Mouse (Mus musculus): ENCODE measurements around the gene Zkscan7.

DNA sequence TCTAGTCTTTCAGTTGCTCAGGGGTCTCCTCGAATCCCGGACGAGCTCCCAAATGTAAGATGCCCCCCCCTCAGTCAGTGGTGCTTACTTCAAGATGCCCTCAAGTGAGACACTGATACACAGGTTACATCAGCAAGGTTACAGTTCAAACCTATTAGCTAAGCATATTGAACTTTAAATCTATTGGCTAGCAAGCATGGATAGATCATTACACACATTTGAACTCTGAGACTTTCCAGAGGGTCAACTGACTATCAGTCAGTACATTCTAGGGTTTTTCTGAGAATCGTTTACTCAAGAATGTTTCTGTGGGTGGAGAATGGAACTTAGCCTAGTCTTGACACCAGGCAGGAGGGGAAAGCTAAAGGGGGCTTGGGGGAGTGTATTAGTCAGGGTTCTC lies 12.9 kb upstream of the Zkscan7 start:
- TF ChIP-seq CTCF (IDR thresholded peaks at IDR 0.05; ENCODE audit: low read depth): no peak
- no peak for TF ChIP-seq EP300 (IDR thresholded peaks at IDR 0.05; ENCODE audit: low read depth)

Measured in liver, embryonic 14.5 days (tissue).